23 mouse cellular contexts compared by ENCODE assay signal in the genomic region with DNA sequence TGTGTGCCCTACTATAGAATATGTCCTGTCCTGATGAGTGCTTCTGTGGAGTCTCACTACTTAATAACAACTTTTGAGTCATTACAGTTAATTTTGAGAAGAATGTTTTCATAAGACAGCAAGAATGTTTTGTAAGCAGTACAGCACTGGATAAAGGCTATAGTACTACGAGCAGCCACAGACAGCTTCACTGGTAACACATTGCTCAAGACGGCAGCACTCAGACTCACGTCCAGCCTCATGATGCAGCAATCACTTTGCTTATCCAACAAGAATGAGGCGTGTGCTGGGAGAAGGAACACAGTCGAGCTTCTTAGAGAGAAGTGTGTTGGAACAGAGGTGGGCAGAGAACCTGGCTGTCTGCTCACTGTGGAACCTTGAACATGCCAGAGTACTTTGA. TPM values are rescaled to one million over a fixed set of nuclear protein-coding genes. Genes with fewer than 3 reads are reported as not detected.
"Had no signal": no experiment of that assay in that cellular context is flagged by ENCODE, and none has a peak within 500 bp of the region (broad histone marks: within the 10 kb centered on the region; RNA-seq: fewer than 3 reads in every experiment).

No protein-coding gene starts in this region.

- H3K4me1 ChIP-seq: liver, embryonic 12.5 days; midbrain, embryonic 13.5 days; midbrain, embryonic 15.5 days; neural tube, embryonic 13.5 days; neural tube, embryonic 15.5 days had no signal

- H3K27ac ChIP-seq: liver, embryonic 12.5 days; liver, embryonic 14.5 days; midbrain, embryonic 13.5 days; midbrain, embryonic 15.5 days; neural tube, embryonic 13.5 days; neural tube, embryonic 15.5 days had no signal

- H3K4me3 ChIP-seq: liver, embryonic 12.5 days; midbrain, embryonic 13.5 days; midbrain, embryonic 15.5 days; myocyte; neural tube, embryonic 13.5 days; neural tube, embryonic 15.5 days had no signal

- H3K27me3 ChIP-seq: liver, embryonic 12.5 days; megakaryocyte, embryonic 14.5 days; midbrain, embryonic 13.5 days; midbrain, embryonic 15.5 days; neural tube, embryonic 13.5 days; neural tube, embryonic 15.5 days had no signal

- H3K36me3 ChIP-seq: liver, embryonic 12.5 days; midbrain, embryonic 13.5 days; midbrain, embryonic 15.5 days; neural tube, embryonic 13.5 days; neural tube, embryonic 15.5 days had no signal

- H3K9me3 ChIP-seq: liver, embryonic 12.5 days; midbrain, embryonic 15.5 days had no signal

- H3K4me2 ChIP-seq: liver, embryonic 12.5 days; midbrain, embryonic 11.5 days; midbrain, embryonic 13.5 days; midbrain, embryonic 15.5 days; neural tube, embryonic 13.5 days; neural tube, embryonic 15.5 days had no signal

- ATAC-seq: liver, embryonic 12.5 days; midbrain, embryonic 13.5 days; midbrain, embryonic 15.5 days had no signal

- H3K9ac ChIP-seq: liver, embryonic 12.5 days; liver, embryonic 14.5 days; midbrain, embryonic 13.5 days; midbrain, embryonic 15.5 days; neural tube, embryonic 13.5 days; neural tube, embryonic 15.5 days had no signal

- DNase-seq: lung, adult 18-20 months; lung, postnatal 10 days; lung, postnatal 36 days; retina, postnatal 1 day; right cerebral cortex, adult 18-20 months; right cerebral cortex, postnatal 25 days; right cerebral cortex, postnatal 4 days; spleen, adult 18-20 months; thymus, adult 18-20 months; thymus, postnatal 14 days; thymus, postnatal 36 days had no signal

RNA-seq across cellular contexts. Expression of gene 4930524B15Rik, which starts 10.7 kb away (rescaled TPM):
- polyA plus RNA-seq: liver, embryonic 12.5 days; liver, embryonic 14.5 days; liver, embryonic 16.5 days; myocyte; neural tube, embryonic 11.5 days; small intestine, adult 2 months had no signal
